Comparison of ENCODE assay signal across 8 mouse cellular contexts in genomic region chr15:8108360-8108965, GRCm38 (mm10). TPM values are rescaled to one million over a fixed set of nuclear protein-coding genes. Genes with fewer than 3 reads are reported as not detected.
DNase-seq lines count a peak whose midpoint lies in the region; ATAC-seq and TF ChIP-seq lines count a peak whose summit lies in the region.

No protein-coding gene starts in this region.

- ATAC-seq in kidney, postnatal 0 days (replicated peaks; ENCODE audit: low FRiP score, low read depth) = peak; percentile 2; the same call in 1 of the 2 replicates
- ATAC-seq in hindbrain, embryonic 15.5 days (ENCODE audit: low FRiP score, low read depth) = peak; percentile 32; the same call in 1 of the 2 replicates
- peak; percentile 74 for ATAC-seq in midbrain, embryonic 16.5 days

- no peaks in the 10 kb centered on the region for H3K36me3 ChIP-seq in kidney, postnatal 0 days (ENCODE audit: insufficient read depth, low read length)
- H3K36me3 ChIP-seq in embryonic facial prominence, embryonic 10.5 days (replicated peaks) = peaks cover 26% of the 10 kb centered on the region
- peaks cover 10% of the 10 kb centered on the region for H3K36me3 ChIP-seq in hindbrain, embryonic 15.5 days
- peaks cover 6% of the 10 kb centered on the region for H3K36me3 ChIP-seq in midbrain, embryonic 16.5 days (ENCODE audit: control insufficient read depth, insufficient read depth, low read length)

- peak overlapping the region; percentile 85 for H3K9ac ChIP-seq in kidney, postnatal 0 days (ENCODE audit: low read depth, low read length)
- H3K9ac ChIP-seq in hindbrain, embryonic 15.5 days = peak overlapping the region; percentile 58
- peak overlapping the region; percentile 65 for H3K9ac ChIP-seq in midbrain, embryonic 16.5 days (ENCODE audit: low read depth, low read length)

- H3K9me3 ChIP-seq in kidney, postnatal 0 days (replicated peaks; ENCODE audit: low read length) = no peaks in the 10 kb centered on the region
- H3K9me3 ChIP-seq in embryonic facial prominence, embryonic 10.5 days = no peaks in the 10 kb centered on the region
- no peaks in the 10 kb centered on the region for H3K9me3 ChIP-seq in hindbrain, embryonic 15.5 days
- H3K9me3 ChIP-seq in midbrain, embryonic 16.5 days (replicated peaks; ENCODE audit: control insufficient read depth, low read length, poor library complexity, severe bottlenecking) = no peaks in the 10 kb centered on the region

- TF ChIP-seq CTCF in kidney, postnatal 0 days (IDR thresholded peaks at IDR 0.05; ENCODE audit: low read depth) = no peak

- H3K4me3 ChIP-seq in kidney, postnatal 0 days (replicated peaks; ENCODE audit: low read depth, low read length) = peak overlapping the region; percentile 94
- H3K4me3 ChIP-seq in embryonic facial prominence, embryonic 10.5 days = peak overlapping the region; percentile 87
- H3K4me3 ChIP-seq in hindbrain, embryonic 15.5 days = peak overlapping the region; percentile 67
- peak overlapping the region; percentile 71 for H3K4me3 ChIP-seq in midbrain, embryonic 16.5 days (ENCODE audit: low read depth, low read length)

- H3K27me3 ChIP-seq in kidney, postnatal 0 days (ENCODE audit: insufficient read depth, low read length) = no peaks in the 10 kb centered on the region
- no peaks in the 10 kb centered on the region for H3K27me3 ChIP-seq in embryonic facial prominence, embryonic 10.5 days (replicated peaks; ENCODE audit: low read depth, poor library complexity, severe bottlenecking)
- no peaks in the 10 kb centered on the region for H3K27me3 ChIP-seq in hindbrain, embryonic 15.5 days
- H3K27me3 ChIP-seq in midbrain, embryonic 16.5 days (ENCODE audit: control insufficient read depth, insufficient read depth, low read depth, low read length) = no peaks in the 10 kb centered on the region

- H3K4me2 ChIP-seq in kidney, postnatal 0 days (ENCODE audit: low read length) = peak overlapping the region; percentile 86
- peak overlapping the region; percentile 72 for H3K4me2 ChIP-seq in hindbrain, embryonic 15.5 days
- peak overlapping the region; percentile 56 for H3K4me2 ChIP-seq in midbrain, embryonic 16.5 days (ENCODE audit: low read length)

- peak overlapping the region; percentile 79 for H3K27ac ChIP-seq in kidney, postnatal 0 days
- H3K27ac ChIP-seq in embryonic facial prominence, embryonic 10.5 days (replicated peaks) = peak overlapping the region; percentile 92
- H3K27ac ChIP-seq in hindbrain, embryonic 15.5 days (replicated peaks) = peak overlapping the region; percentile 84
- H3K27ac ChIP-seq in midbrain, embryonic 16.5 days (ENCODE audit: low read length) = peak overlapping the region; percentile 79

- DNase-seq in kidney, postnatal 0 days (ENCODE audit: low spot score) = no peak
- no peak for DNase-seq in kidney, adult 18-20 months
- DNase-seq in embryonic facial prominence, embryonic 10.5 days (ENCODE audit: low spot score) = no peak
- DNase-seq in adrenal gland, postnatal 25 days = no peak
- DNase-seq in adrenal gland, postnatal 36 days = no peak
- DNase-seq in frontal cortex, postnatal 14 days (ENCODE audit: low spot score in 2 of 2) = no peak

- WGBS in kidney, postnatal 0 days = 63% methylated on average over 19 of the region's 19 CpGs
- 60% methylated on average over 19 of the region's 19 CpGs for WGBS in embryonic facial prominence, embryonic 10.5 days
- 60% methylated on average over 19 of the region's 19 CpGs for WGBS in hindbrain, embryonic 15.5 days
- WGBS in midbrain, embryonic 16.5 days = 60% methylated on average over 19 of the region's 19 CpGs

- H3K4me1 ChIP-seq in kidney, postnatal 0 days (replicated peaks; ENCODE audit: insufficient read depth, low read length) = peaks cover 5% of the 10 kb centered on the region
- H3K4me1 ChIP-seq in embryonic facial prominence, embryonic 10.5 days = peaks cover 12% of the 10 kb centered on the region
- H3K4me1 ChIP-seq in hindbrain, embryonic 15.5 days (replicated peaks) = peaks cover 26% of the 10 kb centered on the region
- H3K4me1 ChIP-seq in midbrain, embryonic 16.5 days (ENCODE audit: control insufficient read depth, insufficient read depth, low read length) = peaks cover 16% of the 10 kb centered on the region

RNA-seq across cellular contexts. Expression of gene Nup155, which starts 0.6 kb away (rescaled TPM):
- 7.2 and 8.3 TPM in 2 replicates for polyA plus RNA-seq in kidney, postnatal 0 days (2015; fragmentation: Nextera tagmentation; extraction: Ambion mirVana)
- 29.3 and 32.9 TPM in 2 replicates for polyA plus RNA-seq in embryonic facial prominence, embryonic 10.5 days (2016; fragmentation: Nextera tagmentation; extraction: Ambion mirVana)
- 9.6 and 10.1 TPM in 2 replicates for polyA plus RNA-seq in hindbrain, embryonic 15.5 days (2015; fragmentation: Nextera tagmentation; extraction: Ambion mirVana)
- polyA plus RNA-seq in midbrain, embryonic 16.5 days (2015; fragmentation: Nextera tagmentation; extraction: Ambion mirVana) = 10.9 and 12.2 TPM in 2 replicates
- 20.8 and 26.5 TPM in 2 replicates for total RNA-seq in adrenal gland, postnatal 25 days (2021)
- 10 to 100 TPM; 18.9 to 19.3 TPM for total RNA-seq in adrenal gland, postnatal 36 days (2021)

RNA-seq across cellular contexts. Expression of gene Wdr70, which starts 9.5 kb away (rescaled TPM):
- polyA plus RNA-seq in kidney, postnatal 0 days (2015; fragmentation: Nextera tagmentation; extraction: Ambion mirVana) = 39.5 and 46.3 TPM in 2 replicates
- polyA plus RNA-seq in embryonic facial prominence, embryonic 10.5 days (2016; fragmentation: Nextera tagmentation; extraction: Ambion mirVana) = 78.6 and 87.4 TPM in 2 replicates
- polyA plus RNA-seq in hindbrain, embryonic 15.5 days (2015; fragmentation: Nextera tagmentation; extraction: Ambion mirVana) = 66.8 and 68.5 TPM in 2 replicates
- polyA plus RNA-seq in midbrain, embryonic 16.5 days (2015; fragmentation: Nextera tagmentation; extraction: Ambion mirVana) = 71.6 and 75.2 TPM in 2 replicates
- 32.0 and 35.8 TPM in 2 replicates for total RNA-seq in adrenal gland, postnatal 25 days (2021)
- 10 to 100 TPM; 28.0 to 34.8 TPM for total RNA-seq in adrenal gland, postnatal 36 days (2021)

Comparison
In these comparisons a context has a peak if more than half of its experiments do, and no peak if none do; other contexts are left out.
1. ATAC-seq: peak in every context shown above with its lines; median percentile 74 in midbrain, embryonic 16.5 days; 32 in hindbrain, embryonic 15.5 days; 2 in kidney, postnatal 0 days.